Mouse (Mus musculus) cerebellum, adult 18-20 months (tissue): ENCODE data around the gene Ctnnbip1.

Experiments
- DNase-seq, 2 experiments: peaks; one replicate each; pipeline ENCODE4 v3.0.0; 2021

Ctnnbip1 gene

GRCm38 (mm10) chr4:149523961-149524360 lies 5.9 kb downstream of the Ctnnbip1 start:
- DNase-seq: no peak

- DNase-seq: no peak
These were observed 7.1 kb downstream of the Ctnnbip1 start for GRCm38 (mm10) chr4:149525170-149525569.

DNA sequence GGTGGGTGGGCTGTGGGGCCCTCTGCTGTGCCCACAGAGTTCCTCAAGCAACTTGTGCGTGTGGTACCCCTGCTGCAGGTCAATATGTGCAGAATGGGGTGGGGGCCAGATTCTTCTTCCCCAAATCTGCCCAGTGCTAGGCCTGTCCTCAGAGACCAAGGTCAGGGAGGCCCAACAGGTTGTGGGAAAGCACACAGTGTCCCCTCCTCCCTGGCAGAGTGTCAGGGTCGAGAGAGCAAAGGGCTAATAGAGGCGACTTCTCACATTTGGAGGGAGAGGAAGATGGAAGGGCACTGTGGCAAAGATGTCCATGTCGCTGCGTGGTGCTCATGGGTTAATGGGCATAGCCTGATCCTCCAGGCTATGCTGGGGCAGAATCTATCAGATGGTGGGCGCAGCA lies 7.8 kb downstream of the Ctnnbip1 start:
- DNase-seq: no peak

GRCm38 (mm10) chr4:149526330-149526729 lies 8.3 kb downstream of the Ctnnbip1 start:
- no peak for DNase-seq

GRCm38 (mm10) chr4:149527621-149528354 lies 9.8 kb downstream of the Ctnnbip1 start:
- no peak for DNase-seq

GRCm38 (mm10) chr4:149529691-149530090 lies 11.7 kb downstream of the Ctnnbip1 start:
- DNase-seq: no peak

- no peak for DNase-seq
These were observed 21.4 kb downstream of the Ctnnbip1 start for GRCm38 (mm10) chr4:149539441-149539840.

DNA sequence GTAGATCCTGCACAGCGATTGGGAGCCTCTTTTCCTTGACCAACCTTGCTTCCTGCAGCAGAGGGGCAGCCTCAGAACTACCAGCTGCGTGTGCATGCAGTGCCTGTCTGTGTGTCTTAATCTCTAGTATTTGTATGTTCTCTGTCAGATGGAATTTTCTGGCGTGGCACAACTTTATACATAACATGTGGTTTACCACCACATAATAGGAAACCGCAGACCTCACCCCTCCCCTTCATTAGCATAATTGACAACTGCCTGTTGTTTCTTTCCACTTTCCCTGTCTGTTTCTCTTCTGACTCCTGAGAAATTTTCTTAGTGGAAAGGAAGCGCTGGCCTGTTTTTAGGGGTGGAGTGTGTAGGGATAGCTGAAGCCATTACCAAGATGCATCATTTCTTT lies 23.9 kb downstream of the Ctnnbip1 start:
- DNase-seq: no peak

- no peak for DNase-seq
These were observed 24.4 kb downstream of the Ctnnbip1 start for GRCm38 (mm10) chr4:149542431-149542830.

- peak; percentile 87 to 90 for DNase-seq
These were observed 25.0 kb downstream of the Ctnnbip1 start for GRCm38 (mm10) chr4:149542927-149543553.

- peak in 1 of 2 experiments; percentile 39 for DNase-seq
These were observed 26.9 kb downstream of the Ctnnbip1 start for GRCm38 (mm10) chr4:149544892-149545291.

DNA sequence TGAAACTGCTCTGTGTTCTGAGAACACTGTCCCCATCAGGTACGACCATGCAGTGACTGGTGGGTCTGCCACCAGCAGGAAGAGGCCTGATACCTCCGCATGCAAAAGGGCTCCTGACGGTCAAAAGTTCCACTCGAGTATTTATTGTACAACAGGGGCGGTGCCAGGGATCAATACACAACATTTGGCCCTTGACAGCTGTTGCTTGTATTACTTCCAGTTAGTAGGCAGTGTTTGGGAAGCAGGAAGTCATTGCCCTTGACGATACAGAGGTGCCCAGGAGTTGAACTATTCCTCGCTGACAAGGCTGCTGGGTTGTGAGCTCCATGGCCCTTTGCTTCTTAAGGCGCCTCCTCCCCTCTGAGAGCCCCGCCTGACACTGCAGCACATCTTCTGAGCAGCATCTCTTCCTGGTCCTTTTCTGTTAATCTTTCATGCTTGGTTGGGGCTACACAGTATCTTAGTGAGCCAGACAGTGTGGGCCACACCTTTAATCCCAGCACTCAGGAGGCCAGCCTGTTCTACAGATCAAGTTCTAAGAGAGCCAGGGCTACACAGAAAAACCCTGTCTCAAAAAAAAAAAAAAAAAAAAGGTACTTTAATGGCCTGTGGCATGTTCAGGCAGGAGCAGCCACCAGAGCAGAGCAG lies 28.9 kb downstream of the Ctnnbip1 start:
- no peak for DNase-seq

- DNase-seq: no peak
These were observed 29.5 kb downstream of the Ctnnbip1 start for GRCm38 (mm10) chr4:149547523-149547922.

GRCm38 (mm10) chr4:149549221-149549925 lies 31.3 kb downstream of the Ctnnbip1 start:
- DNase-seq: peak; percentile 89 to 90

GRCm38 (mm10) chr4:149550866-149551265 lies 32.8 kb downstream of the Ctnnbip1 start:
- DNase-seq: no peak

- no peak for DNase-seq
These were observed 33.7 kb downstream of the Ctnnbip1 start for GRCm38 (mm10) chr4:149551696-149552095.

- no peak for DNase-seq
These were observed 35.8 kb downstream of the Ctnnbip1 start for GRCm38 (mm10) chr4:149553834-149554233.

- no peak for DNase-seq
These were observed 38.1 kb downstream of the Ctnnbip1 start for GRCm38 (mm10) chr4:149556111-149556510.

DNA sequence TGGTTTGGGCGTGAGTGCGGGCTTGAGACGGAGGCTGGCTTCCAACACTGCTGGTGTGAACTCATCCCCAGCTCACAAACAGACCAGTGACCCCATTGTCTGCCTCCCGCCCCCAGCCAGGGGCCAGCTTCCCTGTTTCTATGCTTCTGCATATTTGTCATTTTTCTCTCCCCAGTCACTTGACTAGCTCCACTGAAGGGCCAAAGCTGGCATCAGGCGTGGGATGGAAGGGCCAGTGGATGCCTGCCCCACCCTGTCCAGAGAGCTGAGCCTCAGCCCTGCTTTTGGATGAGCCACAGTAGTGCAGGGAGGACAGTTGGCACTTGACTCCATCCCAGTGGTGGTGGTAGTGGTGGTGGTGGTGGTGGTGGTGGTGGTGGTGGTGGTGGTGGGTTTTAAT lies 39.9 kb downstream of the Ctnnbip1 start:
- DNase-seq: no peak

- no peak for DNase-seq
These were observed 40.4 kb downstream of the Ctnnbip1 start for GRCm38 (mm10) chr4:149558389-149558788.

DNA sequence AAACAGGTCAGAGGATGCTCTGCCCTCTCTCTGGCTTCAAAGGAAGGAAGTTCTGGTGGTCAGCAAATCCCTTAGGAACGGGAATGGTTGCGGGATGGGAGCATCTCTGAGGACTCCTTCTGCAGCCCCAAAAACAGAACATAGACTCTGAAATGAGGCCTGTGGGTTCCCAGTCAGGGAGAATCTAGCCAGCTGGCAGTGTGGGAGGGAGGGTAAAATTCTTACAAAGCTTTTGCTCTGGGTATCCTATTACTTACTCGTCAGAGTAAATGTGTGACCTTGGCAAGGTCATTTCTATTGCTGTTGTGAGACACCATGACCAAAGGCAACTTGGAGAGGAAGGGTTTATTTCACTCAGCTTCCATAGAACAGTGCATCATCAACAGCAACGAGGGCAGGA lies 43.4 kb downstream of the Ctnnbip1 start:
- DNase-seq: no peak

DNA sequence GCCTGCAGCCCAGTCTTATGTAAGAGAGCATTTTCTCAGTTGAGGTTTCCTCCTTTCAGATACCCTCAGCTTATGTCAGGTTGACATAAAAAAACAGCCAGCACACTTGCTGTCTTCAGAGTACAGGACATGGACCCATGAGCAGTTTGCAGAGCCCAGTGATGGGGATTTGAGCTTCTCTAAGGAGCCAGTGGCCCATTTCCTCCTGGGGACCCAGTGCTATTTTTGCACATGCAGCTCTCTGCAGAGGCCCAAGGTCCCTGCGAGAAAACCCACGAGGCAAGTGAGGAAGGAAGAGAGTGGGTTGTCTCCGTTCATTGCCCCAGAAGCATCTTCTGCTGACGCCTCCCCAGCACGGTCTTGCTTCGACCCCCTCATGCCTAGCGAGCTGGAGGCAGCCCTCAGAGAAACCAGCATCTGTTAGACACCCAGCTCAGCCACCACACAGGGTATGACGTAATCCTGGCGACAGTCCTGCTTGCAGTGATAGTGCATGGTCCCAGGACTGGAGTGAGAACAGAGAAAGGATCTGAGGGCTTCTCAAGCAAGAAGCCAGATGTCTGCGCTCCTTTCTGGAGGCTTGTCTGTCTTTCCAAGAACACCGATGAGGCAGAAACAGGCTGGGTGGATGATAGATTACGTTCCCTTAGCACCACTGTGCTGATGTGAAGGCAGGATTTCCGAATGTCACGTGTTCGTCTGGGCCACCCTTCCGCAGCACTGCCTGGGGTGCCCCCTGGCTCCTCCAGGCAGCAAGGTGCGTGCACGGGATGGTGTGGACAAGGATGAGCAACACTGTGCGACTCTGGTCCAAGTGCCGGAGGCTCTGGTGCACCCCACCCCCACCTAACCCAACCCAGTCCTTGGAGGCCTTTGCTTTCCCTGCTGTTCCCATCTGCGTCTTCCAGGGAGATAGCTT lies 44.2 kb downstream of the Ctnnbip1 start:
- peak; percentile 79 to 83 for DNase-seq
